Mouse (Mus musculus) CH12.LX (cell line): Measurements from ENCODE around the gene Grik1.

ENCODE experiments used
- BHLHE40 ChIP-seq: IDR thresholded peaks from 2 replicates; pipeline ENCODE4 v1.6.1; 2011; ENCODE audit warnings: mild to moderate bottlenecking, low read depth, low read length, improper control_type of control experiment
- CTCF ChIP-seq, 2 experiments: IDR thresholded peaks in 1 of 2; conservative IDR thresholded peaks in 1 of 2; 2 replicates each; pipeline ENCODE4 v1.5.1; 2011 to 2012; ENCODE audit warnings: low read depth in 2 of 2, low read length in 2 of 2, improper control_type of control experiment in 1 of 2, inconsistent platforms in 1 of 2, mild to moderate bottlenecking in 1 of 2, moderate library complexity in 1 of 2
- HCFC1 ChIP-seq: IDR thresholded peaks from 2 replicates; pipeline ENCODE4 v1.6.1; 2012; ENCODE audit warnings: low read depth, mild to moderate bottlenecking, inconsistent platforms, low read length, improper control_type of control experiment
- NRF1 ChIP-seq: IDR thresholded peaks from 2 replicates; pipeline ENCODE4 v1.6.1; 2014; ENCODE audit warnings: low read depth, mild to moderate bottlenecking, inconsistent platforms, low read length, improper control_type of control experiment, moderate library complexity
- PAX5 ChIP-seq: IDR thresholded peaks from 2 replicates; pipeline ENCODE4 v1.6.1; 2012; ENCODE audit warnings: low read length, inconsistent platforms, mixed read lengths
- POLR2A ChIP-seq: IDR thresholded peaks from 2 replicates; pipeline ENCODE4 v1.6.1; 2011; ENCODE audit warnings: low read depth, mild to moderate bottlenecking, improper control_type of control experiment, low read length
- POLR2AphosphoS2 ChIP-seq: IDR thresholded peaks from 2 replicates; pipeline ENCODE4 v1.6.1; 2011; ENCODE audit warnings: low read depth, low read length, improper control_type of control experiment
- SIN3A ChIP-seq: IDR thresholded peaks from 2 replicates; pipeline ENCODE4 v1.6.1; 2012; ENCODE audit warnings: low read length, improper control_type of control experiment, inconsistent platforms
- TCF12 ChIP-seq: IDR thresholded peaks from 2 replicates; pipeline ENCODE4 v1.6.1; 2014; ENCODE audit warnings: low read depth, mild to moderate bottlenecking, inconsistent platforms, low read length, improper control_type of control experiment

- TF ChIP-seq TCF12 (no peak), NRF1 (no peak), CTCF (conservative IDR thresholded peaks at IDR 0.05 in 1 of 2, IDR thresholded peaks at IDR 0.05 in 1 of 2; ENCODE audit: low read depth in 2 of 2, low read length in 2 of 2) (no peak), SIN3A (no peak), BHLHE40 (no peak), PAX5 (no peak), POLR2AphosphoS2 (no peak), POLR2A (no peak), HCFC1 (no peak)
These were observed 335.2 kb downstream of the Grik1 start for GRCm38 (mm10) chr16:87954715-87955441.
